Mouse (Mus musculus) liver, embryonic 13.5 days (tissue): ENCODE data around the gene Me1. TPM values are rescaled to one million over a fixed set of nuclear protein-coding genes. Genes with fewer than 3 reads are reported as not detected.

Experiments used
- ATAC-seq: fragments of 200-750 bp; cut with Nextera tagmentation; 2 replicates; pipeline ENCODE4 v1.8.0; 2017; ENCODE audit warnings: low read depth, mild to moderate bottlenecking, moderate number of reproducible peaks, moderate library complexity
- DNase-seq: peaks from one replicate; pipeline ENCODE4 v3.0.0; 2022
- H3K27ac ChIP-seq: fragments of 300-500 bp; sonication (generic); 2 replicates; pipeline ENCODE4 v1.5.1; 2015; ENCODE audit warnings: moderate library complexity, mild to moderate bottlenecking, inconsistent platforms
- H3K27me3 ChIP-seq: fragments of 300-500 bp; sonication (generic); 2 replicates; pipeline ENCODE4 v1.6.1; 2015; ENCODE audit warnings: mild to moderate bottlenecking, inconsistent platforms
- H3K36me3 ChIP-seq: fragments of 300-500 bp; sonication (generic); 2 replicates; pipeline ENCODE4 v1.6.1; 2015; ENCODE audit warnings: mild to moderate bottlenecking, inconsistent platforms
- H3K4me1 ChIP-seq: fragments of 300-500 bp; sonication (generic); replicated peaks from 2 replicates; pipeline ENCODE4 v1.6.1; 2015; ENCODE audit warnings: inconsistent platforms
- H3K4me2 ChIP-seq: fragments of 300-500 bp; sonication (generic); 2 replicates; pipeline ENCODE4 v1.6.1; 2015; ENCODE audit warnings: inconsistent platforms, mild to moderate bottlenecking, moderate library complexity
- H3K4me3 ChIP-seq: fragments of 300-500 bp; sonication (generic); replicated peaks from 2 replicates; pipeline ENCODE4 v1.5.1; 2015; ENCODE audit warnings: mild to moderate bottlenecking, inconsistent platforms
- H3K9ac ChIP-seq: fragments of 300-500 bp; sonication (generic); 2 replicates; pipeline ENCODE4 v1.6.1; 2015; ENCODE audit warnings: mild to moderate bottlenecking, inconsistent platforms
- H3K9me3 ChIP-seq: fragments of 300-500 bp; sonication (generic); replicated peaks from 2 replicates; pipeline ENCODE4 v1.6.1; 2016; ENCODE audit warnings: inconsistent platforms
- WGBS: fragments of 180-500 bp; shearing (Covaris S2); methylation state at CpG from one replicate; pipeline ENCODE4 v1.1.7; 2015; ENCODE audit not compliant: insufficient replicate concordance; 5-methylcytosine and 5-hydroxymethylcytosine counted together
- polyA plus RNA-seq: library from polyadenylated mRNA; unstranded; fragments of >200 nt; fragmentation: Nextera tagmentation; extraction: Ambion mirVana; gene quantifications from 2 replicates; pipeline ENCODE4 v1.2.1, GENCODE M21; 2015

Gene Me1
- polyA plus RNA-seq, 1 experiment from 2014 or later: 4.3 TPM

DNA sequence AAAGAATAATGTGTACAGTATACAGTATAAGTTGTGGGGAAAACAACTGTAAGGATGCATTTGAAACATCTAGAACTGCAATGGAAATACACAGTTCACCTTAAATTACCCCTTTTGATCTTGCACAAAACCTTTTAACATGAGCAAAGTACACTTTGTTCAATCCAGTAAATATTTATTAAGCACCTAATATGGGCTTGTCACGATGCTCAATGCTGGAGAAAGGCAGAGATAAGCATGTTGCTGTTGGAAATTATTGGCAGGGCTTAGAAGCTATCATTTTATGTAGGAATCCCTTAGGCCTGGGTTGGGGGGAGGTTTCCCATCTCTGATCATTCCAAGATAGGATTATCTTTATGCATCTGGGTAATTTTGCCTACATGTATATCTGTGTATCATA, 11.7 kb upstream of the Me1 start:
- H3K9me3 ChIP-seq: no peaks in the 10 kb centered on the region
- H3K36me3 ChIP-seq: no peaks in the 10 kb centered on the region
- no peak overlapping the region for H3K4me2 ChIP-seq
- H3K4me3 ChIP-seq: no peak overlapping the region
- ATAC-seq (no peak), DNase-seq (no peak)
- no peak overlapping the region for H3K9ac ChIP-seq
- 36% methylated on average over 1 of the region's 1 CpGs for WGBS
- H3K4me1 ChIP-seq: no peaks in the 10 kb centered on the region
- H3K27me3 ChIP-seq: no peaks in the 10 kb centered on the region
- no peak overlapping the region for H3K27ac ChIP-seq

- H3K4me1 ChIP-seq: peaks cover 3% of the 10 kb centered on the region; the same call in 1 of the 2 replicates
- H3K27ac ChIP-seq: no peak overlapping the region
- no peak overlapping the region for H3K4me2 ChIP-seq
- no peak for DNase-seq
- WGBS: 13% methylated on average over 2 of the region's 2 CpGs
- H3K4me3 ChIP-seq: no peak overlapping the region
- H3K9ac ChIP-seq: no peak overlapping the region
- no peaks in the 10 kb centered on the region for H3K36me3 ChIP-seq
- no peak for ATAC-seq
- no peaks in the 10 kb centered on the region for H3K27me3 ChIP-seq
- H3K9me3 ChIP-seq: no peaks in the 10 kb centered on the region
These were observed 6.1 kb upstream of the Me1 start for GRCm38 (mm10) chr9:86701844-86702243.

GRCm38 (mm10) chr9:86701264-86701663, 5.5 kb upstream of the Me1 start:
- no peak for ATAC-seq
- 48% methylated on average over 5 of the region's 5 CpGs for WGBS

DNA sequence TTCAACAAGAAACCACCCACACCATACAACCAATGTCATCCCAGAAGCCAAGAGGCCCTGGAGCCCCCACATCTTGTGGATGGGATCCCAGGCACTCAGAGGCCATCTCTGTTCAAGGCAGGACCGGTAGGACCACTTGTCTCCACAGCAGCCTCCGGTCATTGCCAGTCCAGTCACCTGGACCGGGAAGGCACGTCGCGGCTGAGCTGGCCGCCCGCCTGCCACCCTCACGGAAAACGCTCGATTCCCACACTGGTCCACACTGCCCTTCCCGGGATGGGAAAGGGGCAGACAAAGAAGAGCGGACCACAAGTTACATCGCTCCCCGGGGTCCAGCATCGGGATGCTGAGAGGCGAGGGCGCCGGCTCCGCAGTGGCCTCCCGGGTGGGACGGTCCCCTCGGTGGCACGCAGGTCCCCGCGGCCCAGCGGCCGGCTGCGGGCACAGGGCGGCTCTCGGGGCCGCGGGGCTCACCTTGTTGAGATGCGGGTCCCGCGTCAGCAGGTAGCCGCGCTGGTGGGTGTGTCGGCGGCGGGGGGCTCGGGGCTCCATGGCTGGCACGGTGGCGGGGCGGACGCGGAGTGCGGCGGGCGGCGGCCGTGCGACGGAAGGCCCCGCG, 445 bp downstream of the Me1 start:
- ATAC-seq (no peak; the same call in 1 of the 2 replicates), DNase-seq (no peak)
- Histone ChIP-seq H3K27me3 (peaks cover 8% of the 10 kb centered on the region), H3K4me3 (peak overlapping the region; percentile 72), H3K9me3 (no peaks in the 10 kb centered on the region), H3K36me3 (no peaks in the 10 kb centered on the region), H3K4me1 (peaks cover 11% of the 10 kb centered on the region), H3K27ac (no peak overlapping the region), H3K9ac (peak overlapping the region; percentile 78), H3K4me2 (peak overlapping the region; percentile 97)
- 3% methylated on average over 45 of the region's 56 CpGs for WGBS

More at GRCm38 (mm10) chr9:86701264-86701663, 5.5 kb upstream of the Me1 start:
- Histone ChIP-seq H3K9ac (no peak overlapping the region), H3K9me3 (no peaks in the 10 kb centered on the region), H3K4me3 (no peak overlapping the region), H3K4me2 (no peak overlapping the region), H3K27ac (no peak overlapping the region), H3K4me1 (peaks cover 3% of the 10 kb centered on the region; the same call in 1 of the 2 replicates), H3K36me3 (no peaks in the 10 kb centered on the region), H3K27me3 (no peaks in the 10 kb centered on the region)
- DNase-seq: no peak

DNA sequence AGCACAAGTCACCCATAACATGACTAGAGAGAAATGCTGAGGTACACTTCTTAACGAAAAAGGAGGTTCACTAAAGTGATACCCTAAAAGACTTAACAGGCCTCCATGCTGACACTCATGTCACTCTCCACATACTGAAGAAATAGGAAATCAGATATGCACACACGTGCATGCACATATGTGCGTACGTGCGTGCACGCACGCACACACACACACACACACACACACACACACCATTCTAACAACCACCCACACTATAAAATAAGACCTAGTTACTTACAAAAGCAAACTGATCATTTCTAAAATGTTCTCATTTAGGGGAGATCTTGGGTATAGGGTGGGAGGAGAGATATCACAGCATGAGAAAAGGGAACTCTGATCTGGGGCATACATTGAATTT, 1.1 kb downstream of the Me1 start:
- ATAC-seq (no peak), DNase-seq (no peak)
- H3K4me2 ChIP-seq: no peak overlapping the region
- H3K27me3 ChIP-seq: peaks cover 8% of the 10 kb centered on the region
- H3K36me3 ChIP-seq: no peaks in the 10 kb centered on the region
- H3K4me1 ChIP-seq: peaks cover 11% of the 10 kb centered on the region
- H3K27ac ChIP-seq: no peak overlapping the region
- no peak overlapping the region for H3K4me3 ChIP-seq
- H3K9me3 ChIP-seq: no peaks in the 10 kb centered on the region
- H3K9ac ChIP-seq: no peak overlapping the region
- 82% methylated on average over 7 of the region's 7 CpGs for WGBS

DNA sequence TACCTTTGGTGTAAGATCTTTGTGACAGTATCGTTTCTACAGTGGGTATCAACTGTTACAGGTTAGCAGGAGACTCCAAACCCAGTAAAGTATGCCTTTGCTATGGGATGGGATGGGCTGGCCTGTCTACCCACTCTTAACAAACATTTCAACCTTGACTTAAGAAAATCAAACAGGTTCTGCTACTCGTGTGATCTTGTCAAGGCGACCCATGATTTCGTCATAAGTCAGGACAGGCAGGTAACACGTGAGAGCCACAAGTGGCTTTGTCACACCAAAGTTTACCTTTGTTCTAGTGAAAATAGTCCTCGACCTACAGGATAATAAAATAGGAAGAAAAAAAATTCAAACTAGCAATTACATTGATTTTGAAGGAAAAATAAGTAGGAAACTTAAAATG, 1.8 kb downstream of the Me1 start:
- H3K27ac ChIP-seq: no peak overlapping the region
- no peak for DNase-seq
- WGBS: 72% methylated on average over 6 of the region's 6 CpGs

DNA sequence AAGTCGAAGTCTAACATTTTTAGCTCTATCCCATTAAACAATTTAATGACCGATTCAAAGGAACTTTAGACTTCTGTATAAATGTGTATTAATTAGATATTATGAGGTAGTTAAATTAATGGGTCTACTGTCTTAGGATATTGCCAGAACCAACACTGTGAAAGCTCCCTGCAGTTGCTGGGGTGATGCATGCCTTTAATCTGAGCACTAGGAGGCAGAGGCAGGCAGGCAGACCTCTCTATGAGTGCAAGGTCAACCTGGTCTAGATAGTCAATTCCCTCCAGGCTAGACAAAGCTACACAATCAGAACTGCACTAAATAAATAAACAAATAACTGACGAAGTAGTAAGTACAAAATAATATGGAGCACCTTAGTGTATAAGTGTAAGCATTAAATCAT, 3.1 kb downstream of the Me1 start:
- no peak overlapping the region for H3K9ac ChIP-seq
- 64% methylated on average over 3 of the region's 3 CpGs for WGBS

More for the DNA sequence above, 1.8 kb downstream of the Me1 start:
- no peak overlapping the region for H3K4me2 ChIP-seq
- ATAC-seq: no peak
- H3K9me3 ChIP-seq: no peaks in the 10 kb centered on the region
- no peak overlapping the region for H3K4me3 ChIP-seq
- H3K4me1 ChIP-seq: peaks cover 11% of the 10 kb centered on the region
- H3K36me3 ChIP-seq: no peaks in the 10 kb centered on the region
- H3K9ac ChIP-seq: no peak overlapping the region
- peaks cover 8% of the 10 kb centered on the region for H3K27me3 ChIP-seq

GRCm38 (mm10) chr9:86692251-86692650, 3.5 kb downstream of the Me1 start:
- no peaks in the 10 kb centered on the region for H3K36me3 ChIP-seq
- no peak overlapping the region for H3K4me3 ChIP-seq
- no peak overlapping the region for H3K9ac ChIP-seq
- ATAC-seq: no peak
- H3K27ac ChIP-seq: no peak overlapping the region
- H3K27me3 ChIP-seq: peaks cover 8% of the 10 kb centered on the region
- no peak for DNase-seq
- H3K9me3 ChIP-seq: no peaks in the 10 kb centered on the region
- 75% methylated on average over 5 of the region's 5 CpGs for WGBS
- peaks cover 11% of the 10 kb centered on the region for H3K4me1 ChIP-seq
- H3K4me2 ChIP-seq: no peak overlapping the region

More for the DNA sequence above, 3.1 kb downstream of the Me1 start:
- no peak overlapping the region for H3K27ac ChIP-seq
- H3K4me3 ChIP-seq: no peak overlapping the region
- ATAC-seq: no peak
- H3K4me2 ChIP-seq: no peak overlapping the region
- peaks cover 11% of the 10 kb centered on the region for H3K4me1 ChIP-seq
- peaks cover 8% of the 10 kb centered on the region for H3K27me3 ChIP-seq
- no peak for DNase-seq
- no peaks in the 10 kb centered on the region for H3K9me3 ChIP-seq
- H3K36me3 ChIP-seq: no peaks in the 10 kb centered on the region

DNA sequence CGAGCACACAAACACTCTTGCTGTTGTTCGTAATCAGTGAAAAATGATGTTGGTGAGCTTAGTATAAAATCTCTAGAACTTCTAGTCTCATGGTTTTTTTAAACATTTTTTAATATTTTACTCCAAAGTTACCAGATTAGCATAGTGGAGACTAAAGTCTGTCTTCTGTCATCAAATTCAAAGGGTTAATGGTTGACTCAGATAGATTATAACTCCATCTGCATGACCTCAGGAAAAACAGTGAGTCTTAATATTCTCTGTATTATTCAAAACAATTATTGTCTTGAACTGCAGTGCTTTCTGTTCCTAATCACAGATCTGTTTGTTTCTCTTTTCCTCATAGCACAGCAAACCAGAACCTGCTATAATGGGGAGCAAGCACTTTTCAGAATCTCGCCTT, 4.7 kb downstream of the Me1 start:
- DNase-seq (no peak), ATAC-seq (no peak)
- Histone ChIP-seq H3K36me3 (no peaks in the 10 kb centered on the region), H3K9me3 (no peaks in the 10 kb centered on the region), H3K27ac (no peak overlapping the region), H3K4me2 (no peak overlapping the region), H3K27me3 (peaks cover 8% of the 10 kb centered on the region), H3K4me3 (no peak overlapping the region), H3K9ac (no peak overlapping the region), H3K4me1 (peaks cover 10% of the 10 kb centered on the region)
- WGBS: 73% methylated on average over 3 of the region's 3 CpGs

GRCm38 (mm10) chr9:86683713-86684209, 12.0 kb downstream of the Me1 start:
- no peak overlapping the region for H3K27ac ChIP-seq
- DNase-seq: no peak
- WGBS: 62% methylated on average over 8 of the region's 8 CpGs

GRCm38 (mm10) chr9:86682844-86683243, 12.9 kb downstream of the Me1 start:
- Histone ChIP-seq H3K27ac (no peak overlapping the region), H3K9me3 (no peaks in the 10 kb centered on the region), H3K4me1 (no peaks in the 10 kb centered on the region), H3K9ac (no peak overlapping the region), H3K4me3 (no peak overlapping the region), H3K36me3 (no peaks in the 10 kb centered on the region), H3K4me2 (no peak overlapping the region), H3K27me3 (no peaks in the 10 kb centered on the region)
- DNase-seq: no peak
- WGBS: 64% methylated on average over 6 of the region's 6 CpGs
- no peak for ATAC-seq

More at GRCm38 (mm10) chr9:86683713-86684209, 12.0 kb downstream of the Me1 start:
- H3K9me3 ChIP-seq: no peaks in the 10 kb centered on the region
- H3K36me3 ChIP-seq: no peaks in the 10 kb centered on the region
- no peak overlapping the region for H3K4me2 ChIP-seq
- H3K4me1 ChIP-seq: no peaks in the 10 kb centered on the region
- ATAC-seq: no peak
- H3K27me3 ChIP-seq: no peaks in the 10 kb centered on the region
- H3K9ac ChIP-seq: no peak overlapping the region
- no peak overlapping the region for H3K4me3 ChIP-seq

GRCm38 (mm10) chr9:86682278-86682677, 13.5 kb downstream of the Me1 start:
- no peak overlapping the region for H3K27ac ChIP-seq
- WGBS: 69% methylated on average over 4 of the region's 4 CpGs
- no peak overlapping the region for H3K4me2 ChIP-seq
- H3K9me3 ChIP-seq: no peaks in the 10 kb centered on the region
- ATAC-seq: no peak
- no peaks in the 10 kb centered on the region for H3K27me3 ChIP-seq
- no peak overlapping the region for H3K4me3 ChIP-seq
- no peaks in the 10 kb centered on the region for H3K4me1 ChIP-seq
- DNase-seq: no peak
- H3K36me3 ChIP-seq: no peaks in the 10 kb centered on the region
- no peak overlapping the region for H3K9ac ChIP-seq
